Mouse (Mus musculus) heart, adult 11 months (tissue): ENCODE results near the gene Sardh.

Source experiments
- DNase-seq: peaks from one replicate; pipeline ENCODE4 v3.0.0; 2022

The Sardh gene

GRCm38 (mm10) chr2:27223012-27223421 is 25.1 kb downstream of the Sardh start:
- no peak for DNase-seq

GRCm38 (mm10) chr2:27218569-27218968 is 29.6 kb downstream of the Sardh start:
- no peak for DNase-seq

- DNase-seq, result peak; percentile 95
These were observed 30.0 kb downstream of the Sardh start for GRCm38 (mm10) chr2:27218121-27218544.

GRCm38 (mm10) chr2:27215537-27215936 is 32.6 kb downstream of the Sardh start:
- DNase-seq, result no peak

- peak; percentile 97 for DNase-seq
These were observed 35.9 kb downstream of the Sardh start for GRCm38 (mm10) chr2:27211966-27212893.

GRCm38 (mm10) chr2:27210676-27211210 is 37.4 kb downstream of the Sardh start:
- DNase-seq, result peak; percentile 91

GRCm38 (mm10) chr2:27210255-27210654 is 37.9 kb downstream of the Sardh start:
- peak; percentile 96 for DNase-seq

GRCm38 (mm10) chr2:27209816-27210215 is 38.3 kb downstream of the Sardh start:
- peak; percentile 98 for DNase-seq

- peak; percentile 91 for DNase-seq
These were observed 38.8 kb downstream of the Sardh start for GRCm38 (mm10) chr2:27209370-27209769.

- DNase-seq, result peak; percentile 99
These were observed 41.0 kb downstream of the Sardh start for GRCm38 (mm10) chr2:27207126-27207525.

GRCm38 (mm10) chr2:27206128-27206797 is 41.9 kb downstream of the Sardh start:
- DNase-seq, result peak; percentile 99

- DNase-seq, result peak; percentile 97
These were observed 42.5 kb downstream of the Sardh start for GRCm38 (mm10) chr2:27205666-27206065.

GRCm38 (mm10) chr2:27200586-27200985 is 47.6 kb downstream of the Sardh start:
- DNase-seq, result no peak

- peak; percentile 95 for DNase-seq
These were observed 49.4 kb downstream of the Sardh start for GRCm38 (mm10) chr2:27198551-27199246.

- DNase-seq, result no peak
These were observed 58.1 kb downstream of the Sardh start for GRCm38 (mm10) chr2:27189994-27190393.

GRCm38 (mm10) chr2:27187531-27187930 is 60.6 kb downstream of the Sardh start:
- no peak for DNase-seq

- no peak for DNase-seq
These were observed 64.4 kb downstream of the Sardh start for GRCm38 (mm10) chr2:27183734-27184133.

GRCm38 (mm10) chr2:27181907-27182306 is 66.2 kb downstream of the Sardh start:
- DNase-seq, result peak; percentile 98

GRCm38 (mm10) chr2:27179101-27179500 is 69.0 kb downstream of the Sardh start:
- DNase-seq, result peak; percentile 88

GRCm38 (mm10) chr2:27175696-27176267 is 72.4 kb downstream of the Sardh start:
- peak; percentile 80 for DNase-seq

GRCm38 (mm10) chr2:27174242-27174641 is 73.9 kb downstream of the Sardh start:
- no peak for DNase-seq

- DNase-seq, result no peak
These were observed 81.1 kb downstream of the Sardh start for GRCm38 (mm10) chr2:27166999-27167398.

- DNase-seq, result peak; percentile 83
These were observed 82.1 kb downstream of the Sardh start for GRCm38 (mm10) chr2:27166074-27166473.
